Mouse (Mus musculus): ENCODE data around the gene Rnase13. TPM values are rescaled to one million over a fixed set of nuclear protein-coding genes. Genes with fewer than 3 reads are reported as not detected.

Rnase13 gene
- not detected for total RNA-seq (2023)

GRCm38 (mm10) chr14:51922571-51922865, at the start of gene Rnase13:
Gene Rnase13, minus strand, starts transcription at chr14:51922773.

GRCm38 (mm10) chr14:51918125-51918524, 4.4 kb downstream of the Rnase13 start, which contains the start of gene Tppp2:
Gene Tppp2, plus strand, starts transcription at chr14:51918425.

GRCm38 (mm10) chr14:51913960-51914762, 8.4 kb downstream of the Rnase13 start, which contains the start of gene Ndrg2:
Gene Ndrg2, minus strand, starts transcription at chr14:51914158.

DNA sequence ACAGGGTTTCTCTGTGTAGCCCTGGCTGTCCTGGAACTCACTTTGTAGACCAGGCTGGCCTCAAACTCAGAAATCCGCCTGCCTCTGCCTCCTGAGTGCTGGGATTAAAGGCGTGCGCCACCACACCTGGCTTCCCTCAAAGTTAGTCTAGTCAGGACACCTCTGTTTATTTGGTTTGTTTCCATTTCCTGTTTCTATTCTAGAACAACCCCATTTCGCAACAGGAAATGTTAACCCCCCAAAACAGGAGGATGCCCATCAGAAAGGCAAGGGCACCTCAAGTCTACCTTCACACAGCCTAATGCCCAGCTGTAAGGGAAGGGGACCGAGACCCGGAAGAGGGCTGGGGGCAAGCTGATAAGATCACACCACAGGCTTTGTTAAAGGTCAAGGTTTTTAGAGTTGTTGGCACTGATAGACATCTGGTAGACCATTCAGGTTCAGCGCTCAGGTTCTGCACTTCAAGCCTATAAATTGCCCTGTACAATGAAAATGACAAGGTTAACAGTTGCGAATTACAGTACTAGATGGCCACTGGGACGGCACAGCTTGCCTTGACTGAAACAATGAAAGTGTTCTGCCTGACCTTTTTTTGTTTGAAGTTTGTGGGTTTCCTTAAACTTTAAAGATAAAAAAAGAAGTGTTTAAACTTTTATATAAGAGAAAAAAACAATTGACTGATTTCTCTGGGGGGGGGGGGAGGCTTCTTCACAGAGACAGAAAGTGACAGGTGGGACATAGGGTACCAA, 30.2 kb downstream of the Rnase13 start, which contains the start of gene Slc39a2:
TSS of gene Slc39a2 (plus strand) at position 699 of the 749 bp plus-strand sequence.

GRCm38 (mm10) chr14:51884598-51885331, 37.8 kb downstream of the Rnase13 start, which contains the start of gene Mettl17:
Gene Mettl17, plus strand, starts transcription at chr14:51884842.

Other genes starting within 250 kb of the Rnase13 start
- not detected for gene Gm17079, start 227.3 kb downstream of the Rnase13 start, total RNA-seq (2023)
- not detected for gene Gm5800, start 205.6 kb downstream of the Rnase13 start, total RNA-seq (2023)
- gene Ang4, start 149.2 kb downstream of the Rnase13 start, total RNA-seq (2023) = not detected
- gene AY358078, start 122.7 kb downstream of the Rnase13 start, total RNA-seq (2023) = not detected
- not detected for gene Ear6, start 69.1 kb downstream of the Rnase13 start, total RNA-seq (2023)
- gene Mettl17, start 37.9 kb downstream of the Rnase13 start, total RNA-seq (2023) = 66.8 TPM
- gene Slc39a2, start 29.9 kb downstream of the Rnase13 start, total RNA-seq (2023) = 0.89 TPM
- gene Ndrg2, start 8.6 kb downstream of the Rnase13 start, total RNA-seq (2023) = 16.6 TPM
- gene Tppp2, start 4.3 kb downstream of the Rnase13 start, total RNA-seq (2023) = not detected
- gene Arhgef40, start 61.9 kb upstream of the Rnase13 start, total RNA-seq (2023) = 2.2 TPM
- not detected for gene Tmem253, start 92.9 kb upstream of the Rnase13 start, total RNA-seq (2023)
- 7.8 TPM for gene Zfp219, start 98.0 kb upstream of the Rnase13 start, total RNA-seq (2023)
- not detected for gene Olfr221, start 119.7 kb upstream of the Rnase13 start, total RNA-seq (2023)
- gene Hnrnpc, start 181.3 kb upstream of the Rnase13 start, total RNA-seq (2023) = 439 TPM
- gene Rpgrip1, start 187.9 kb upstream of the Rnase13 start, total RNA-seq (2023) = 23.2 TPM